Mouse (Mus musculus) heart, embryonic 11.5 days (tissue): ENCODE data around the gene Zfyve21. TPM values are rescaled to one million over a fixed set of nuclear protein-coding genes. Genes with fewer than 3 reads are reported as not detected.

Experiments
- ATAC-seq: fragments of 200-750 bp; cut with Nextera tagmentation; replicated peaks from 2 replicates; pipeline ENCODE4 v1.8.0; 2017; ENCODE audit warnings: moderate library complexity; ENCODE audit not compliant: insufficient number of reproducible peaks, low FRiP score, low TSS enrichment
- H3K27ac ChIP-seq: fragments of 300-500 bp; sonication (generic); 2 replicates; pipeline ENCODE4 v1.5.1; 2014; ENCODE audit warnings: mild to moderate bottlenecking, low read depth, low read length
- H3K27me3 ChIP-seq: fragments of 300-500 bp; sonication (generic); 2 replicates; pipeline ENCODE4 v1.6.1; 2014; ENCODE audit warnings: mild to moderate bottlenecking, low read length, mixed read lengths; ENCODE audit not compliant: control insufficient read depth, insufficient read depth
- H3K36me3 ChIP-seq: fragments of 300-500 bp; sonication (generic); 2 replicates; pipeline ENCODE4 v1.6.1; 2014; ENCODE audit warnings: mild to moderate bottlenecking, low read length, moderate library complexity, mixed read lengths; ENCODE audit not compliant: control insufficient read depth, insufficient read depth
- H3K4me1 ChIP-seq: fragments of 300-500 bp; sonication (generic); 2 replicates; pipeline ENCODE4 v1.6.1; 2014; ENCODE audit warnings: low read length; ENCODE audit not compliant: control insufficient read depth, insufficient read depth
- H3K4me2 ChIP-seq: fragments of 300-500 bp; sonication (generic); 2 replicates; pipeline ENCODE4 v1.6.1; 2014; ENCODE audit warnings: mild to moderate bottlenecking, moderate library complexity
- H3K4me3 ChIP-seq: fragments of 300-500 bp; sonication (generic); 2 replicates; pipeline ENCODE4 v1.5.1; 2014; ENCODE audit warnings: low read depth, low read length
- H3K9ac ChIP-seq: fragments of 300-500 bp; sonication (generic); 2 replicates; pipeline ENCODE4 v1.6.1; 2014; ENCODE audit warnings: mild to moderate bottlenecking, low read depth, low read length, moderate library complexity
- H3K9me3 ChIP-seq: fragments of 300-500 bp; sonication (generic); replicated peaks from 2 replicates; pipeline ENCODE4 v1.6.1; 2016; ENCODE audit warnings: low read length; ENCODE audit not compliant: control insufficient read depth
- WGBS: fragments of 180-500 bp; shearing (Covaris S2); extraction: QIAGEN DNeasy Blood & Tissue Kit; methylation state at CpG from one replicate; pipeline ENCODE4 v1.1.7; 2014; ENCODE audit not compliant: insufficient replicate concordance; 5-methylcytosine and 5-hydroxymethylcytosine counted together
- polyA plus RNA-seq: library from polyadenylated mRNA; unstranded; fragments of >200 nt; fragmentation: Nextera tagmentation; extraction: Ambion mirVana; gene quantifications from 2 replicates; pipeline ENCODE4 v1.2.1, GENCODE M21; 2014

The Zfyve21 gene
- polyA plus RNA-seq, 1 experiment from 2014 or later, result 83.3 TPM

DNA sequence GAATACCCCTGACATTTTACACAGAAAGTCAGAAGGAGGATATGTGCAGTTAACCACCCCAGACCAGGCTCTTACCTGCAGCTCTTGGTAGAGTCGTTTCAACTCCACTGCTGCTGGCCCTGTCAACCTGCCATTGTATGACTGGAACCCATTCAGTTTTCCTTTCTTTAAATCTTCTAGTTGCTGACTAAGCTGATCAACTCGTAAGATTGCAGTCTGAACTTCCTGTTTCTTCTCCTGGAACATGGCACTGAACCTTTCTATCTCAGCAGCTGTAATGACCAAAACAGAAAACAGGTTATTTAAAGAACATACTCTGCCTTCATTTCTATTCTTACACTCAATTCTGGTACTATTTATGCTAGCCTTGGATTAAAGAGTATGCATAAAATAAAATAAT is 29.5 kb downstream of the Zfyve21 start:
- ATAC-seq, result no peak
- Histone ChIP-seq H3K4me2 (no peak overlapping the region), H3K9ac (no peak overlapping the region), H3K9me3 (no peaks in the 10 kb centered on the region), H3K36me3 (peaks cover 2% of the 10 kb centered on the region; the same call in 1 of the 2 replicates), H3K4me3 (no peak overlapping the region), H3K4me1 (0 out of 2 replicates have a peak, but pooled peaks cover 4% of the 10 kb centered on the region), H3K27ac (no peak overlapping the region), H3K27me3 (no peaks in the 10 kb centered on the region)
- 61% methylated on average over 2 of the region's 2 CpGs for WGBS

DNA sequence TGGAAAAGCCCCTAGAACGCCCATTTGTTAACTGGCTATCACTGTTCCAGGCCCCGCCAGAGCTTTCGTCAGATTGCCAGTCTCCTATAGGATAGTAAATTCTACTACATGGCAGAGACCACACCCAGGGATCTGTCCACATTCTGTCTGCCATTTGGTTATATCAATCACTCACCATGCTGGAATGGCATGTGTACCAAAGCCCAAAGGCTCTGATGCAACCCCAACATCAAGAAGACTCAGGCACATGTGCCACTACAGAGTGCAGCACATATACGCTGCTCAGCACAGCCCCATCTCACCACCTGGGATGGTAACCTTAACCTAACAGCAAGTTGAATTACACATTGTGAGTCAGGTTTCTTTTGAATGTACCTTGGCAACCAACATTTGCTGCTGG is 32.0 kb downstream of the Zfyve21 start:
- WGBS, result 84% methylated on average over 4 of the region's 4 CpGs
- H3K4me2 ChIP-seq, result no peak overlapping the region
- no peaks in the 10 kb centered on the region for H3K9me3 ChIP-seq
- no peak overlapping the region for H3K4me3 ChIP-seq
- 0 out of 2 replicates have a peak, but pooled peaks cover 5% of the 10 kb centered on the region for H3K4me1 ChIP-seq
- no peak overlapping the region for H3K9ac ChIP-seq
- no peaks in the 10 kb centered on the region for H3K36me3 ChIP-seq
- no peak overlapping the region for H3K27ac ChIP-seq
- H3K27me3 ChIP-seq, result no peaks in the 10 kb centered on the region
- ATAC-seq, result no peak

DNA sequence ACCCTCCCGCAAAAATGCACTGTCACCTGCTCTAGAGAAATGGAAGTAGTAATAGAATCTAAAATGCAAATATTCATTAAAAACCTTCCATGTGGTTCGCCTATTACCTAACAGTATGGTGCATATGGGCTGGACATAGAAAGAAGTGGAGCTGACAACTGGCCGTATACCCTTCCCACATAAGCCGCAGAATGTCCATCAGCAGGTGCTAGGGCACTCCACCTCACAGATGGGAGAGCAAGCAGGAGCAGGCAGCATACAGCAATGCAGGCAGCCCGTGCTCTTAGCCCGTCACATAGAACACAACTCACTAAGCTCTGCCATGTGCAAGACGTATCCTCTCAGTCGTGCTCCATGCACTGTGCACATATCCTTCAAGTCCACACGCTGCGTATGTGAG is 32.8 kb downstream of the Zfyve21 start:
- Histone ChIP-seq H3K36me3 (no peaks in the 10 kb centered on the region), H3K27ac (no peak overlapping the region)

DNA sequence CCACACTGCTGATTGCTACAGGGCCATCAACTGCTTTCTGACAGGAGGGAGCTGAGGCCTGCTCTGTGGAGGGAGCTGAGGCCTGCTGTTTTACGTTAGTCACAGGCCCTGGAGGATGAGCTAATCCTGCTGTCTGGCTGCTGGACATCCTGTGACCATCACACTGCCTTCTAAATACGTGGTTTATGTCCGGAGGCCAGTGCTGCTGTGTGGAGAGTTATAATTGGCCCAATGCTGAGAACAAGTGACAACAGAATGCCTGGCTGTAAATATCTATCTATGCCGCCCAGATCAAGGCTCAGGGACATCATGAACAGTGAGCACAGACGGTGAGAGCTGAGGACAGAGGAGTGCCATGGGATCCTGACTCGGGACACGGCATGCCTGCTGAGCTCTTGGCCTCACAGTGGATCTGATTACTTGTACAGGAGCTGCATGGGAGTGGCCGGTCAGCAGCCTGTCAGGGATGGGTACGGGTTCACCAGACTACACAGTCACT is 34.4 kb downstream of the Zfyve21 start:
- WGBS, result 45% methylated on average over 9 of the region's 9 CpGs
- Histone ChIP-seq H3K36me3 (no peaks in the 10 kb centered on the region), H3K4me3 (no peak overlapping the region), H3K9ac (no peak overlapping the region), H3K4me2 (no peak overlapping the region), H3K27me3 (no peaks in the 10 kb centered on the region), H3K4me1 (0 out of 2 replicates have a peak, but pooled peaks cover 5% of the 10 kb centered on the region), H3K9me3 (no peaks in the 10 kb centered on the region), H3K27ac (peak overlapping the region; percentile 70; the same call in 1 of the 2 replicates)
- peak; percentile 26; the same call in 1 of the 2 replicates for ATAC-seq

More for the DNA sequence above, 32.8 kb downstream of the Zfyve21 start:
- no peak overlapping the region for H3K4me2 ChIP-seq
- H3K9me3 ChIP-seq, result no peaks in the 10 kb centered on the region
- ATAC-seq, result no peak; the same call in 1 of the 2 replicates
- no peak overlapping the region for H3K9ac ChIP-seq
- 0 out of 2 replicates have a peak, but pooled peaks cover 5% of the 10 kb centered on the region for H3K4me1 ChIP-seq
- 86% methylated on average over 10 of the region's 10 CpGs for WGBS
- no peaks in the 10 kb centered on the region for H3K27me3 ChIP-seq
- H3K4me3 ChIP-seq, result no peak overlapping the region

DNA sequence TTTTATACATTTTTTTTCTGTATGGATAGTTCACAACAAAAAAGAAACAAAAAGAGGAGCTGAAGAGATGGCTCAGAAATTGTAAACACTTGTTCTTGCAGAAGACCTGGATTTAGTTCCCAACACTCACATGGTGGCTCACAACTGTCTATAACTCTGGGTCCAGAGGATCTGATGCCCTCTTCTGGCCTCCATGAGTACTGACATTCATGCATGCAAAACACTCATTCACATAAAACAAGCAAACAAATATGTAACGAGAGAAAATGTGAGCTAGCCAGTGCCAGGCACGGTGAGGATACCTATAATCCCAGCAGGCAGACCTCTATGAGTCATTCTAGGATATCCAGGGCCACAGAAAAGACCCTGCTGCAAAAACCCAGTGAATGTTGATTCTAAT is 37.3 kb downstream of the Zfyve21 start:
- ATAC-seq, result no peak
- H3K27me3 ChIP-seq, result no peaks in the 10 kb centered on the region
- H3K4me1 ChIP-seq, result 0 out of 2 replicates have a peak, but pooled peaks cover 5% of the 10 kb centered on the region
- H3K27ac ChIP-seq, result no peak overlapping the region
- no peaks in the 10 kb centered on the region for H3K36me3 ChIP-seq
- no peaks in the 10 kb centered on the region for H3K9me3 ChIP-seq
- WGBS, result 58% methylated on average over 2 of the region's 2 CpGs
- no peak overlapping the region for H3K4me3 ChIP-seq
- H3K9ac ChIP-seq, result no peak overlapping the region
- H3K4me2 ChIP-seq, result no peak overlapping the region

DNA sequence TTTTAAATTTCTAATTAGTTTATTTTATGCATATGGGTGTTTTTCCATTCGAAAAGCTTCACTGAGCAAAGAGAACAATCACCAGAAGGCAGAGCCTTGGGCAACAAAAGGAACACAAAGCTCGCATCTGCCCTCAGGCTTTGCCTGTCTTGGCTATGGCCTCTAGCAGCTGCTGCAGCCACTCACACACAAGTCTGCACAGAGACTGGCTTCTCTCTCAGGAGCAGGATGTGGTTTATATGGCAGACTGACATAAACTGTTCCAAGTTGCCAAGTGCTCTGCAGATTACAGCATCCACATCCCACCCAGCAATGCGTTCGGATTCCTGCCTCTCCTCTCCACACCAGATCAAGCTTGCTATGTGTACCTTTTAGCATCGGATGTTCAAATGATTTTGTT is 37.8 kb downstream of the Zfyve21 start:
- no peak overlapping the region for H3K4me3 ChIP-seq
- no peak overlapping the region for H3K4me2 ChIP-seq
- no peak overlapping the region for H3K27ac ChIP-seq
- H3K36me3 ChIP-seq, result no peaks in the 10 kb centered on the region
- 82% methylated on average over 5 of the region's 5 CpGs for WGBS
- H3K9me3 ChIP-seq, result no peaks in the 10 kb centered on the region
- no peaks in the 10 kb centered on the region for H3K27me3 ChIP-seq
- 0 out of 2 replicates have a peak, but pooled peaks cover 5% of the 10 kb centered on the region for H3K4me1 ChIP-seq
- H3K9ac ChIP-seq, result no peak overlapping the region
- ATAC-seq, result no peak

DNA sequence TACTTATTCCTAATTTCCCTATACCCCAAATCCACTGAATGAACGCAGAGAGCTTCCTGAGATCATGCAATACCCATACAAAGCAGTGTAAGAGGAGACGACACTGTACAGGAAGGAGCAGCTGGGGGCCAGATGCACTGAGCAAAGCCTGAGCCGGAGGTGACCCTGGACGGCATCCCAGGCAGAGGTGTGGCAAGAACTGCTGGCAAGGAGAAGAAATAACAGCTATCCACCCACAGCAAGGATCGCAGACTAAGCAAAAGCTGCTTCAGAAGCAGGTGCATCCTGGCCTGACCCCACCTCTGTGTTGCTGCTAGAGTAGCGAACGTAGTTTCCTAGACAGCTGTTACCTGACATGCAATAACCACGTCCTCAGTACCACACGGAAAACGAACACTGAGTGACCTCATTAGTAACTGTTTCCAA is 39.1 kb downstream of the Zfyve21 start:
- H3K4me3 ChIP-seq, result no peak overlapping the region
- no peaks in the 10 kb centered on the region for H3K27me3 ChIP-seq
- no peaks in the 10 kb centered on the region for H3K36me3 ChIP-seq
- H3K27ac ChIP-seq, result no peak overlapping the region
- WGBS, result 64% methylated on average over 10 of the region's 10 CpGs
- H3K9me3 ChIP-seq, result no peaks in the 10 kb centered on the region
- no peak overlapping the region for H3K9ac ChIP-seq
- 0 out of 2 replicates have a peak, but pooled peaks cover 5% of the 10 kb centered on the region for H3K4me1 ChIP-seq
- ATAC-seq, result no peak
- H3K4me2 ChIP-seq, result no peak overlapping the region

DNA sequence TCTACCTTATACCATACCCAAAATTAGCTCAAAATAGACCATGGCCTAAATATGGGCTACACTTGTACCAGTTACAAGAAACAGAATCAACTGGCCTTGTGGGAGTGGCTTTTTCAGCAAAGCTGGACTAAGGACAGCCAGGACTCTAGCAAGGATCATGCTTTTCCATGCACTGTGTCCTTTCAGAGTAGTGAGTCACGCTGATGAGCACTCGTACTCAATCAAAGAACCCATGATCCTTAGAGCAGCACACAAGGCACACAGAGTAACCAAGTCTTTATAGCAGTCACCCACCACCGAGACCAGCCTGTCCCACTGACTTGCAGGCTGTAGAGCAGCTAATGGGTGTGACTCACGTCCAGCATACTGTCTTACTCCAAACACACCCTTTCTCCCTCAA is 39.6 kb downstream of the Zfyve21 start:
- H3K4me2 ChIP-seq, result no peak overlapping the region
- H3K27me3 ChIP-seq, result no peaks in the 10 kb centered on the region
- no peak overlapping the region for H3K4me3 ChIP-seq
- H3K9me3 ChIP-seq, result no peaks in the 10 kb centered on the region
- H3K27ac ChIP-seq, result no peak overlapping the region
- H3K9ac ChIP-seq, result no peak overlapping the region
- WGBS, result 68% methylated on average over 4 of the region's 4 CpGs
- H3K36me3 ChIP-seq, result no peaks in the 10 kb centered on the region
- ATAC-seq, result no peak
- H3K4me1 ChIP-seq, result 0 out of 2 replicates have a peak, but pooled peaks cover under 1% of the 10 kb centered on the region

DNA sequence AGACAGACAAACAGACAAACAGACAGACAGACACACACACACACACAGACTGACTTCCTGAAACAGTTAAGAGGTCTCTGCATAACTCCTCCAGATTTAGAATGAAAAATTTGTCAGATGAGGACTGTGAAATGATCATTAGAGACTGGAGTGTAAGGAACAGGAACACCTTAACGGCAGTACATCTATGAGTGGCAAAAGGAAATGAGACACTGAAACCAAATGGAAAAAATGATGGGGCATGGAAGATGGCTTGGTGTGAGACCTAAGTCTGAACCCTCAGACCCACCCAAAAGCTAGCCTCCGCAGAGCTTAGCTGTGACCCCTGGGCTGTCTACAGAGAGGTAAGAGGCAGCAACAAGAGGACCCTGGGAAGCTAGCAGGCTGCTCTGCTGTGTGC is 41.5 kb downstream of the Zfyve21 start:
- Histone ChIP-seq H3K4me1 (no peaks in the 10 kb centered on the region), H3K9ac (no peak overlapping the region), H3K36me3 (no peaks in the 10 kb centered on the region), H3K27me3 (no peaks in the 10 kb centered on the region), H3K27ac (no peak overlapping the region), H3K4me2 (no peak overlapping the region), H3K4me3 (no peak overlapping the region), H3K9me3 (no peaks in the 10 kb centered on the region)
- no peak for ATAC-seq
- WGBS, result 81% methylated on average over 2 of the region's 2 CpGs
